ENCODE assay signal across 17 mouse cellular contexts in the genomic region with DNA sequence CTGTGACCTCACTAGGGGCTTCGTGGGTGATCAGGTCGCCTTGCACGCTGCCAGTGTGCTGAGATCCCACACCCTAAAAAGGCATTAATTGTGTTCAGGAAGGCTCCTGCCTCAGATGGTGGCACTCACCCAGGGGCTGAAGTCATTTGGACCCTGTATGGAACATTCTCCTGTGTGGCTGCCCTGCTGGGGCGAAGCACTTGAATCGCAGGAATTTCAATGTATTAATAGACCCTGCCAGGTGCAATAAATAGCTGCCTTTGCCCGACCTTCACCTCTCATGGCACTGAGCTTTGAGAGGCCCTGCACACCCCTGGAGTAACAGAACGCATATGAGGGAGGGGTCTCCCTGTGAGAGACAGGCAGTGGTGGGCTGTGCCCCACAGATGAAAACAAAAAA. TPM values are rescaled to one million over a fixed set of nuclear protein-coding genes. Genes with fewer than 3 reads are reported as not detected.
DNase-seq lines count a peak whose midpoint lies in the region; ATAC-seq lines count a peak whose summit lies in the region.
"Had no signal": no experiment of that assay in that cellular context is flagged by ENCODE, and none has a peak within 500 bp of the region (broad histone marks: within the 10 kb centered on the region; RNA-seq: fewer than 3 reads in every experiment).

No protein-coding gene starts in this region.

- no peaks in the 10 kb centered on the region for H3K27me3 ChIP-seq in kidney, embryonic 14.5 days (ENCODE audit: control insufficient read depth, insufficient read depth, low read length)
- H3K27me3 ChIP-seq in heart, embryonic 14.5 days (ENCODE audit: control insufficient read depth, insufficient read depth, low read length) = no peaks in the 10 kb centered on the region
- no peaks in the 10 kb centered on the region for H3K27me3 ChIP-seq in intestine, embryonic 16.5 days (replicated peaks; ENCODE audit: control insufficient read depth, insufficient read depth, low read length)
- H3K27me3 ChIP-seq: neural tube, embryonic 15.5 days had no signal

- no peak for ATAC-seq in kidney, embryonic 14.5 days (ENCODE audit: low FRiP score, low TSS enrichment)
- peak; percentile 75 for ATAC-seq in heart, embryonic 14.5 days (ENCODE audit: insufficient number of reproducible peaks, insufficient read depth, low FRiP score, low read depth)
- peak; percentile 30; the same call in 1 of the 2 replicates for ATAC-seq in intestine, embryonic 16.5 days

- no peak overlapping the region for H3K9ac ChIP-seq in kidney, embryonic 14.5 days (ENCODE audit: low read depth, low read length)
- peak overlapping the region; percentile 57 for H3K9ac ChIP-seq in heart, embryonic 14.5 days (ENCODE audit: low read length)
- no peak overlapping the region for H3K9ac ChIP-seq in intestine, embryonic 16.5 days (ENCODE audit: low read depth, low read length)
- H3K9ac ChIP-seq: neural tube, embryonic 15.5 days had no signal

- H3K36me3 ChIP-seq in kidney, embryonic 14.5 days (ENCODE audit: control insufficient read depth, insufficient read depth, low read length) = no peaks in the 10 kb centered on the region
- H3K36me3 ChIP-seq in heart, embryonic 14.5 days (ENCODE audit: control insufficient read depth, insufficient read depth, low read length) = peaks cover 9% of the 10 kb centered on the region
- H3K36me3 ChIP-seq in intestine, embryonic 16.5 days (ENCODE audit: control insufficient read depth, insufficient read depth, low read length) = no peaks in the 10 kb centered on the region
- H3K36me3 ChIP-seq: G1E; neural tube, embryonic 15.5 days had no signal

- no peak overlapping the region for H3K4me3 ChIP-seq in kidney, embryonic 14.5 days (ENCODE audit: low read length)
- H3K4me3 ChIP-seq in heart, embryonic 14.5 days (ENCODE audit: control insufficient read depth in 1 of 2, insufficient read depth in 1 of 2, low read depth in 1 of 2, low read length in 2 of 2) = no peak overlapping the region
- H3K4me3 ChIP-seq in intestine, embryonic 16.5 days (ENCODE audit: low read length) = no peak overlapping the region
- H3K4me3 ChIP-seq: forebrain, embryonic 10.5 days; hindbrain, embryonic 10.5 days; neural tube, embryonic 15.5 days had no signal

- peaks cover 27% of the 10 kb centered on the region for H3K4me1 ChIP-seq in kidney, embryonic 14.5 days (ENCODE audit: control insufficient read depth, insufficient read depth, low read length)
- peaks cover 61 to 82% of the 10 kb centered on the region in 2 experiments for H3K4me1 ChIP-seq in heart, embryonic 14.5 days (ENCODE audit: control insufficient read depth in 2 of 2, insufficient read depth in 2 of 2, low read length in 2 of 2)
- H3K4me1 ChIP-seq in intestine, embryonic 16.5 days (ENCODE audit: control insufficient read depth, insufficient read depth, low read length) = peaks cover 25% of the 10 kb centered on the region

- H3K9me3 ChIP-seq in kidney, embryonic 14.5 days (ENCODE audit: control insufficient read depth, low read length) = no peaks in the 10 kb centered on the region
- H3K9me3 ChIP-seq in heart, embryonic 14.5 days (ENCODE audit: control insufficient read depth, low read length) = no peaks in the 10 kb centered on the region
- no peaks in the 10 kb centered on the region for H3K9me3 ChIP-seq in intestine, embryonic 16.5 days (ENCODE audit: control insufficient read depth, low read length)
- H3K9me3 ChIP-seq: forebrain, embryonic 10.5 days; neural tube, embryonic 15.5 days had no signal

- H3K27ac ChIP-seq in kidney, embryonic 14.5 days (ENCODE audit: low read depth, low read length) = no peak overlapping the region
- H3K27ac ChIP-seq in heart, embryonic 14.5 days (replicated peaks in 1 of 2; ENCODE audit: control insufficient read depth in 1 of 2, insufficient read depth in 1 of 2, low read depth in 2 of 2, low read length in 2 of 2) = peak overlapping the region; percentile 97 to 99
- H3K27ac ChIP-seq in intestine, embryonic 16.5 days (ENCODE audit: low read length) = no peak overlapping the region
- H3K27ac ChIP-seq: forebrain, embryonic 10.5 days; neural tube, embryonic 15.5 days had no signal

- 70% methylated on average over 7 of the region's 7 CpGs for WGBS in kidney, embryonic 14.5 days
- WGBS in heart, embryonic 14.5 days = 29% methylated on average over 7 of the region's 7 CpGs
- WGBS in intestine, embryonic 16.5 days = 51% methylated on average over 7 of the region's 7 CpGs

- no peak overlapping the region for H3K4me2 ChIP-seq in kidney, embryonic 14.5 days (replicated peaks; ENCODE audit: low read depth, low read length)
- peak overlapping the region; percentile 26 for H3K4me2 ChIP-seq in heart, embryonic 14.5 days (ENCODE audit: low read length)
- no peak overlapping the region for H3K4me2 ChIP-seq in intestine, embryonic 16.5 days (ENCODE audit: low read depth, low read length)
- H3K4me2 ChIP-seq: neural tube, embryonic 15.5 days had no signal

- DNase-seq in kidney, postnatal 14 days = peak; percentile 41
- DNase-seq in heart, adult 18-20 months = peak; percentile 79 to 82
- DNase-seq in left cerebral cortex, postnatal 14 days (ENCODE audit: low spot score in 2 of 2) = no peak
- DNase-seq in urinary bladder, postnatal 25 days (ENCODE audit: low spot score) = no peak
- DNase-seq in ovary, postnatal 14 days (ENCODE audit: low spot score) = no peak
- DNase-seq: adrenal gland, postnatal 25 days; cerebellum, postnatal 14 days; liver; lung, adult 2 months had no signal

- intact Hi-C loops in left cerebral cortex, postnatal 14 days (cut with DNase I) = no loop called here

RNA-seq across cellular contexts. Expression of a gene that starts 17.0 kb away (rescaled TPM):
- 25.7 and 33.6 TPM in 2 replicates for polyA plus RNA-seq in kidney, embryonic 14.5 days (2014; fragmentation: Nextera tagmentation; extraction: Ambion mirVana)
- total RNA-seq in heart, adult 18-20 months (2021) = 10 to 100 TPM; 62.9 to 67.0 TPM
- polyA plus RNA-seq in heart, embryonic 14.5 days (2014; fragmentation: Nextera tagmentation; extraction: Ambion mirVana) = 151 and 161 TPM in 2 replicates
- 69.2 and 73.7 TPM in 2 replicates for polyA plus RNA-seq in intestine, embryonic 16.5 days (2015; fragmentation: Nextera tagmentation; extraction: Ambion mirVana)
- 10 to 100 TPM; 73.3 to 77.0 TPM for total RNA-seq in left cerebral cortex, postnatal 14 days (2021)
- polyA plus RNA-seq: G1E had no signal

RNA-seq across cellular contexts. Expression of a gene that starts 46.1 kb away (rescaled TPM):
- polyA plus RNA-seq in kidney, embryonic 14.5 days (2014; fragmentation: Nextera tagmentation; extraction: Ambion mirVana) = 3.7 and 6.1 TPM in 2 replicates
- total RNA-seq in heart, adult 18-20 months (2021) = 1 to 10 TPM; 2.4 to 2.9 TPM
- polyA plus RNA-seq in heart, embryonic 14.5 days (2014; fragmentation: Nextera tagmentation; extraction: Ambion mirVana) = 2.5 and 2.7 TPM in 2 replicates
- polyA plus RNA-seq in intestine, embryonic 16.5 days (2015; fragmentation: Nextera tagmentation; extraction: Ambion mirVana) = 62.2 and 69.3 TPM in 2 replicates
- total RNA-seq in left cerebral cortex, postnatal 14 days (2021) = under 1 TPM in 1 of 2 experiments, not detected in 1; 0.59 TPM
- total RNA-seq: adrenal gland, postnatal 25 days; monocyte, adult 5-6 weeks had no signal
- polyA plus RNA-seq: G1E; neural tube, embryonic 15.5 days had no signal

Comparison
In these comparisons a context has a peak if more than half of its experiments do, and no peak if none do; other contexts are left out.
1. DNase-seq: peak in kidney, postnatal 14 days (single experiment) and heart, adult 18-20 months (2 of 2); none in left cerebral cortex, postnatal 14 days (0 of 2), urinary bladder, postnatal 25 days (single experiment) and ovary, postnatal 14 days (single experiment).
2. H3K27ac ChIP-seq: peak in heart, embryonic 14.5 days (2 of 2); none in kidney, embryonic 14.5 days (single experiment) and intestine, embryonic 16.5 days (single experiment).